Mouse (Mus musculus): Measurements from ENCODE around the gene Tmem121b.
A peak's percentile ranks its signal among the peaks of the same experiment; 100 is the strongest.

Gene Tmem121b

GRCm38 (mm10) chr6:120492499-120493373 is 871 bp downstream of the Tmem121b start:
- peak; percentile 40 for DNase-seq (ENCODE audit: low read depth, low spot score)

GRCm38 (mm10) chr6:120491862-120492498 is 1.6 kb downstream of the Tmem121b start:
- no peak for DNase-seq (ENCODE audit: low read depth, low spot score)

- no peak for DNase-seq (ENCODE audit: low read depth, low spot score)
These were observed 2.5 kb downstream of the Tmem121b start for GRCm38 (mm10) chr6:120491064-120491463.

- no peak for DNase-seq (ENCODE audit: low read depth, low spot score)
These were observed 4.1 kb downstream of the Tmem121b start for GRCm38 (mm10) chr6:120489461-120489860.

GRCm38 (mm10) chr6:120488647-120489046 is 5.0 kb downstream of the Tmem121b start:
- DNase-seq (ENCODE audit: low read depth, low spot score): no peak

GRCm38 (mm10) chr6:120486051-120486510 is 7.5 kb downstream of the Tmem121b start:
- DNase-seq (ENCODE audit: low read depth, low spot score): no peak

GRCm38 (mm10) chr6:120485038-120485437 is 8.6 kb downstream of the Tmem121b start:
- DNase-seq (ENCODE audit: low read depth, low spot score): no peak

GRCm38 (mm10) chr6:120483211-120483626 is 10.4 kb downstream of the Tmem121b start:
- DNase-seq (ENCODE audit: low read depth, low spot score): peak; percentile 69

- no peak for DNase-seq (ENCODE audit: low read depth, low spot score)
These were observed 10.9 kb downstream of the Tmem121b start for GRCm38 (mm10) chr6:120482756-120483155.

GRCm38 (mm10) chr6:120482021-120482420 is 11.6 kb downstream of the Tmem121b start:
- DNase-seq (ENCODE audit: low read depth, low spot score): no peak

GRCm38 (mm10) chr6:120481538-120481937 is 12.1 kb downstream of the Tmem121b start:
- DNase-seq (ENCODE audit: low read depth, low spot score): peak; percentile 64

- no peak for DNase-seq (ENCODE audit: low read depth, low spot score)
These were observed 13.2 kb downstream of the Tmem121b start for GRCm38 (mm10) chr6:120480361-120480760.

GRCm38 (mm10) chr6:120479302-120479701 is 14.3 kb downstream of the Tmem121b start:
- DNase-seq (ENCODE audit: low read depth, low spot score): no peak

GRCm38 (mm10) chr6:120475288-120475687 is 18.3 kb downstream of the Tmem121b start:
- DNase-seq (ENCODE audit: low read depth, low spot score): no peak

GRCm38 (mm10) chr6:120473427-120473826 is 20.2 kb downstream of the Tmem121b start:
- no peak for DNase-seq (ENCODE audit: low read depth, low spot score)

GRCm38 (mm10) chr6:120472455-120473140 is 21.0 kb downstream of the Tmem121b start:
- no peak for DNase-seq (ENCODE audit: low read depth, low spot score)

GRCm38 (mm10) chr6:120471991-120472441 is 21.6 kb downstream of the Tmem121b start:
- DNase-seq (ENCODE audit: low read depth, low spot score): no peak

- DNase-seq (ENCODE audit: low read depth, low spot score): no peak
These were observed 22.9 kb downstream of the Tmem121b start for GRCm38 (mm10) chr6:120470666-120471065.

GRCm38 (mm10) chr6:120469770-120470169 is 23.8 kb downstream of the Tmem121b start:
- DNase-seq (ENCODE audit: low read depth, low spot score): no peak

- DNase-seq (ENCODE audit: low read depth, low spot score): no peak
These were observed 24.3 kb downstream of the Tmem121b start for GRCm38 (mm10) chr6:120469268-120469667.

- no peak for DNase-seq (ENCODE audit: low read depth, low spot score)
These were observed 25.3 kb downstream of the Tmem121b start for GRCm38 (mm10) chr6:120468259-120468658.
